Mouse (Mus musculus): ENCODE data around the gene H2-M5. TPM values are rescaled to one million over a fixed set of nuclear protein-coding genes. Genes with fewer than 3 reads are reported as not detected.

The H2-M5 gene
- polyA plus RNA-seq (2021; fragmentation: Nextera tagmentation) = 0.15 TPM in 1 of 2 replicates, not detected in the other
- long read RNA-seq, experiment 1 = 0 reads
- long read RNA-seq, experiment 2 = 0 reads

GRCm38 (mm10) chr17:36989437-36989836, at the start of gene H2-M5:
Gene H2-M5 (minus strand): TSS chr17:36989537.

GRCm38 (mm10) chr17:37022628-37023576, 33.6 kb upstream of the H2-M5 start, which contains the start of gene Mog:
Gene Mog (minus strand): TSS chr17:37023398.

GRCm38 (mm10) chr17:37000863-37001262, 11.5 kb upstream of the H2-M5 start, which contains the start of gene Zfp57:
Gene Zfp57 (plus strand): TSS chr17:37001163.

DNA sequence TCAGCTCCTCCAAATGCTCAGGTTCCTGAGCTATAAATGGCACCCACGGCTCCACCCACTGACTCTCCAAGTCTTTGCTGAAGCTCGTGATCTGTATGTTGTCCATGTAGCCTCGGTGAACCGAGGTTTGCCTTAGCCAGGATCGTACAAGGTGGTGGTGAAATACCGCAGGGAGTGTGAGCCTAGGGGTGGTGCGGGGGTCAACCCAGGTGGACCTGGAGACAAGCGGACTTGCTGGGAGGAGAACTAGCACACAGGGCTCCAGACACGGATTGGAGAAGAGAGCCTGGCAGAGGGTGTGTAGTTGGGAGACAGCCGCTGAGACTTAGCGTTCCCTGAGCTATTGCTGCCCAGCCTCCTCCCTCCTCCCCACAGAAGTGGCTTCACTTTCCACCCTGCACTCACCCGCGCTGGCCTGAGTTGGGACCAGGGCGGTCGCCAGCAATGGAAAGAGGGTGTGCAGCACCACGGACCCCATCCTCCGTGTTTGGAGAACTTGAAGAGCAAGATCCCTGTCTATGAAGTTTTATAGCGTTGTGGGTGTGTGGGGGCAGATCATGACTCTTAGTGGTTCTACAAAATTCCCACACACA, 8.0 kb downstream of the H2-M5 start, which contains the start of gene 2410137M14Rik:
2410137M14Rik (minus strand) TSS at position 17 of the 593 bp plus-strand sequence.

GRCm38 (mm10) chr17:36957999-36958743, 31.2 kb downstream of the H2-M5 start, which contains the start of the genes Znrd1 and Znrd1as:
Gene Znrd1 (minus strand): TSS chr17:36958559.
Gene Znrd1as (plus strand): TSS chr17:36958592.

DNA sequence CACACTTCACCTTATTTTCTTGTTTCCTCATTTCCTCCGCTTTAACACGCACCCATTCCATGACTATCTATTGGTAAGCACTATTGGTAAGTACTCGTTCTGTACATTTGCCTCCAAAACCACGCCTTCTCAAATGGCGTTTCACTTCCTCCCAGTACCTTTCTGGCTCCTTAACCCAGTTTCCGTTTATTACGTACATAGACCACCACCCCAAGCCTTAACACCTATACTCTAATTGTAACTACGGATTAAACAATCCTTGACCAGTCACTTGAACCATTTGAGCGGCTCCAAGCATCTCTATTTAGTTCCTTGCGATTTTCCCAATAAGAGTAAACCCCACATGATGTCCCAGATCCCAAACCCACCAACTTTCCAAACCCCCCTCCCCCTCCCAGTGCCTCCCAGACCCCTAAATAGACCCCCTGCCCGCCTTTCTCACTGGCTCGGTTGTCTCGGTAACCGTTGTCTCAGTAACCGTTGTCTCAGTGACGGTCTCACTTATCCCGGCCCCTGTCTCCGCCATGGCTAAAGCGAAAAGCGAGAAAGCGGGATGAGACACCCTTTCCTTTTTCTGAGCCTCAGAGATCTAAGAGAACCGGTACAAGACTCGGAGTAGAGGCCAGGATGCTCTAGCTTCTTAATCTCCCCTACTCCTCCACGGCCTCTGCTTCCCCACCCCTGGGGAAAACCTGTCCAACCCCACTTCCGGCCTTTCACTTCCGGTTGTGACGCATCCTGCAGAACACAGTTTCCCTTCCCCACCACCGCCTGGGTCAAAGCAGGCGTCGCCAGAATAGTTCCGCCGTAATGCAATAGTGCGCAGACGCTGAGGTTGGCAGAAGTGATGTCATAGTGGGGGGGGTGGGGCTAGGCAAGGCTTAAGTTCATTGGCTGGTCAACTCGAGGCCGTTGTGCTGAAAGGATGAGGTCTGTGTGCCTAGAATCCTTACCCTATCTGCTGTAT, 38.1 kb downstream of the H2-M5 start, which contains the start of gene Ppp1r11:
Ppp1r11 (minus strand) TSS at position 761 of the 967 bp plus-strand sequence.

DNA sequence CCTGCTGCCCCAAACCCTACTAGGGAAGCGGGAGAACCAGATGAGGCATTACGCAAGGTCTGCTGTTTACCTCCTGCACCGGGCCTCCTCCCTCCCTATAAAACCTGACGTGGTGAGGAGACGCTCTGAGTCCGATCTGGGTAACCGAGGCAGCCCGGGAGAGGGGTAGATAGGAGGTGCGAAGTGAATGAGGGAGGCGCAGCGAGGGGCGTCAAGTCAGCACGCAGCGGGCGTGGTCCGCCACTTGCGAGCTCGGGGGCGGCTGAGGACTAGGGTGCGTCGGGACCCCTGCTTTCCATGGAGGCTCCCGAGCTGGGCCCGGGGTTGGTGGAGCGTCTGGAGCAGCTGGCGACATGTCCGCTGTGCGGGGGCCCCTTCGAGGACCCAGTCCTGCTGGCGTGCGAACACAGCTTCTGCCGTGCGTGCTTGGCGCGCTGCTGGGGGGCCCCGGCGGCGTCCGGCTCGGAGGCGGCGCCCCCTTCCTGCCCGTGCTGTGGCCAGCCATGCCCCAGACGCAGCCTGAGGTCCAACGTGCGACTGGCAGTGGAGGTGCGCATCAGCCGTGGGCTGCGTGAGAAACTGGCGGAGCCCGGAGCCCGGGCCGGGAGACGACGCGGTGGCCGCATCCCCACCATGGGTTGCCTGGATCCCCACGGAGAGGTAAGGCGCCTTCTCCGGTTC, 46.4 kb downstream of the H2-M5 start, which contains the start of gene Rnf39:
Rnf39 (plus strand) TSS at position 128 of the 681 bp plus-strand sequence.

Other genes starting within 250 kb of the H2-M5 start
- gene H2-M10.5, start 216.6 kb downstream of the H2-M5 start, polyA plus RNA-seq (2021; fragmentation: Nextera tagmentation) = not detected in 2 replicates
- gene H2-M10.6, start 177.4 kb downstream of the H2-M5 start, polyA plus RNA-seq (2021; fragmentation: Nextera tagmentation) = not detected in 2 replicates
- 10.3 and 11.1 TPM in 2 replicates for gene Trim26, start 152.4 kb downstream of the H2-M5 start, polyA plus RNA-seq (2021; fragmentation: Nextera tagmentation)
- not detected in 2 replicates for gene Trim15, start 122.3 kb downstream of the H2-M5 start, polyA plus RNA-seq (2021; fragmentation: Nextera tagmentation)
- not detected in 2 replicates for gene Trim10, start 120.0 kb downstream of the H2-M5 start, polyA plus RNA-seq (2021; fragmentation: Nextera tagmentation)
- gene Trim40, start 99.4 kb downstream of the H2-M5 start, polyA plus RNA-seq (2021; fragmentation: Nextera tagmentation) = not detected in 2 replicates
- gene Trim31, start 91.4 kb downstream of the H2-M5 start, polyA plus RNA-seq (2021; fragmentation: Nextera tagmentation) = not detected in 2 replicates
- gene Rnf39, start 46.6 kb downstream of the H2-M5 start, polyA plus RNA-seq (2021; fragmentation: Nextera tagmentation) = 4.9 and 5.6 TPM in 2 replicates
- gene Ppp1r11, start 37.8 kb downstream of the H2-M5 start, polyA plus RNA-seq (2021; fragmentation: Nextera tagmentation) = 207 and 224 TPM in 2 replicates
- gene Znrd1, start 31.0 kb downstream of the H2-M5 start, polyA plus RNA-seq (2021; fragmentation: Nextera tagmentation) = 76.9 and 81.0 TPM in 2 replicates
- 6.8 and 7.5 TPM in 2 replicates for gene Znrd1as, start 30.9 kb downstream of the H2-M5 start, polyA plus RNA-seq (2021; fragmentation: Nextera tagmentation)
- gene 2410137M14Rik, start 8.3 kb downstream of the H2-M5 start, polyA plus RNA-seq (2021; fragmentation: Nextera tagmentation) = not detected in 2 replicates
- 0.85 and 1.7 TPM in 2 replicates for gene Zfp57, start 11.6 kb upstream of the H2-M5 start, polyA plus RNA-seq (2021; fragmentation: Nextera tagmentation)
- 88.1 and 99.0 TPM in 2 replicates for gene Mog, start 33.9 kb upstream of the H2-M5 start, polyA plus RNA-seq (2021; fragmentation: Nextera tagmentation)
- gene Gabbr1, start 56.4 kb upstream of the H2-M5 start, polyA plus RNA-seq (2021; fragmentation: Nextera tagmentation) = 44.8 and 46.3 TPM in 2 replicates
- not detected in 2 replicates for gene Olfr90, start 99.0 kb upstream of the H2-M5 start, polyA plus RNA-seq (2021; fragmentation: Nextera tagmentation)
- gene Olfr91, start 108.7 kb upstream of the H2-M5 start, polyA plus RNA-seq (2021; fragmentation: Nextera tagmentation) = not detected in 2 replicates
- not detected in 2 replicates for gene Olfr92, start 130.6 kb upstream of the H2-M5 start, polyA plus RNA-seq (2021; fragmentation: Nextera tagmentation)
- gene Olfr93, start 172.0 kb upstream of the H2-M5 start, polyA plus RNA-seq (2021; fragmentation: Nextera tagmentation) = not detected in 2 replicates
- not detected in 2 replicates for gene Ubd, start 204.4 kb upstream of the H2-M5 start, polyA plus RNA-seq (2021; fragmentation: Nextera tagmentation)
- gene Olfr94, start 211.5 kb upstream of the H2-M5 start, polyA plus RNA-seq (2021; fragmentation: Nextera tagmentation) = not detected in 2 replicates
- gene Olfr95, start 223.6 kb upstream of the H2-M5 start, polyA plus RNA-seq (2021; fragmentation: Nextera tagmentation) = not detected in 2 replicates
- not detected in 2 replicates for gene Olfr96, start 230.6 kb upstream of the H2-M5 start, polyA plus RNA-seq (2021; fragmentation: Nextera tagmentation)
- gene Olfr97, start 247.8 kb upstream of the H2-M5 start, polyA plus RNA-seq (2021; fragmentation: Nextera tagmentation) = not detected in 2 replicates

All from layer of hippocampus, adult 6 months (tissue).